Mouse (Mus musculus) embryonic fibroblast, embryonic 13.5 days (primary cell): Measurements from ENCODE around the gene Nipal4.

Experiments
- CTCF ChIP-seq: IDR thresholded peaks from 2 replicates; pipeline ENCODE4 v1.5.1; 2011; ENCODE audit warnings: mild to moderate bottlenecking, control low read depth, low read length, moderate library complexity, borderline replicate concordance; ENCODE audit not compliant: insufficient read depth
- POLR2A ChIP-seq: IDR thresholded peaks from 2 replicates; pipeline ENCODE4 v1.6.1; 2011; ENCODE audit warnings: low read depth, mild to moderate bottlenecking, control low read depth, low read length, moderate library complexity

DNA sequence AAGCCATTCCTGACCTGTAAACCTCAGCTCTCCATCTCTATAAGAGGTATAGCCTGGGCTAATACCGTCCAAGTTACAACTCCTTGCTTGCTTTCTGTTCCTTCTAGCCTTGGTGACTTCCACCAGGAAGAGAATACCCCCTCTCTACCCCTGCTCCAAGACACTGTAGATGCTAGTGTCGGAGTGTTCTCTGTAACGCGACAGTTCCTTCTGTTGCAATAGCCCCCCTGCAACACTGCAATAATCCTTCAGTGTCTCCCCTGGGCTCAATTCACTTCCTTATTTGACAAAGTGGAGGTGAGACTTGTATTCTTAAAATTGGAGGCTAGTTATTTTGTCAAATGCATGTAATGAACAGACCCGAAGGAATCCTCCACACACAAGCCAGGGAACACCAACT is 19.7 kb downstream of the Nipal4 start:
- TF ChIP-seq CTCF (no peak), POLR2A (no peak)
